Mouse (Mus musculus) liver, adult 2 months (tissue): ENCODE results near the gene Prr12. TPM values are rescaled to one million over a fixed set of nuclear protein-coding genes. Genes with fewer than 3 reads are reported as not detected.

Source experiments
- DNase-seq: peaks from one replicate; pipeline ENCODE4 v3.0.0-alpha.2; 2011; ENCODE audit warnings: low read depth, low spot score; ENCODE audit errors: extremely low read depth
- H3K27ac ChIP-seq: fragments of 200-500 bp; replicated peaks from 2 replicates; pipeline ENCODE4 v1.5.1; 2012; ENCODE audit warnings: low read depth, mild to moderate bottlenecking, control low read depth, inconsistent platforms, low read length; ENCODE audit not compliant: insufficient read depth
- H3K27me3 ChIP-seq: fragments of 200-500 bp; 2 replicates; pipeline ENCODE4 v1.6.1; 2012; ENCODE audit warnings: mild to moderate bottlenecking, moderate library complexity, low read length, inconsistent platforms; ENCODE audit not compliant: control insufficient read depth, insufficient read depth
- H3K36me3 ChIP-seq: fragments of 200-500 bp; 2 replicates; pipeline ENCODE4 v1.6.1; 2012; ENCODE audit warnings: low read length, inconsistent platforms; ENCODE audit not compliant: control insufficient read depth, insufficient read depth
- H3K4me1 ChIP-seq: fragments of 200-500 bp; 2 replicates; pipeline ENCODE4 v1.6.1; 2011; ENCODE audit warnings: low read length; ENCODE audit not compliant: control insufficient read depth, insufficient read depth
- H3K4me3 ChIP-seq: fragments of 200-500 bp; 2 replicates; pipeline ENCODE4 v1.5.1; 2011; ENCODE audit warnings: low read depth, mild to moderate bottlenecking, control low read depth, low read length, moderate library complexity; ENCODE audit not compliant: insufficient read depth
- H3K79me2 ChIP-seq: fragments of 200-500 bp; 2 replicates; pipeline ENCODE4 v1.6.1; 2012; ENCODE audit warnings: inconsistent platforms, mild to moderate bottlenecking, low read length, moderate library complexity; ENCODE audit not compliant: control insufficient read depth, insufficient read depth
- H3K9ac ChIP-seq: fragments of 200-500 bp; 2 replicates; pipeline ENCODE4 v1.6.1; 2012; ENCODE audit warnings: low read depth, mild to moderate bottlenecking, control low read depth, inconsistent platforms, low read length
- CTCF ChIP-seq: fragments of 200-500 bp; IDR thresholded peaks from 2 replicates; pipeline ENCODE4 v1.5.1; 2011; ENCODE audit warnings: low read depth, low read length, control low read depth
- POLR2A ChIP-seq: fragments of 200-500 bp; IDR thresholded peaks from 2 replicates; pipeline ENCODE4 v1.6.1; 2011; ENCODE audit warnings: low read length, control low read depth; ENCODE audit not compliant: insufficient read depth; ENCODE audit errors: extremely low read depth
- WGBS: fragments of 180-500 bp; shearing (Covaris S2); methylation state at CpG from one replicate; pipeline ENCODE4 v1.1.7; 2018; 5-methylcytosine and 5-hydroxymethylcytosine counted together
- polyA plus RNA-seq: library from polyadenylated mRNA; depleted of rRNA; stranded (reverse); fragments of >200 nt; gene quantifications from 2 replicates; pipeline ENCODE4 v1.2.3, GENCODE M21; 2012
- total RNA-seq: library from RNA; depleted of rRNA; stranded (reverse); fragments of >200 nt; gene quantifications from 2 replicates; pipeline ENCODE4 v1.2.3, GENCODE M21; 2014

Prr12 gene
- total and polyA plus RNA-seq, 2 experiments: 1.2 to 3.7 TPM

DNA sequence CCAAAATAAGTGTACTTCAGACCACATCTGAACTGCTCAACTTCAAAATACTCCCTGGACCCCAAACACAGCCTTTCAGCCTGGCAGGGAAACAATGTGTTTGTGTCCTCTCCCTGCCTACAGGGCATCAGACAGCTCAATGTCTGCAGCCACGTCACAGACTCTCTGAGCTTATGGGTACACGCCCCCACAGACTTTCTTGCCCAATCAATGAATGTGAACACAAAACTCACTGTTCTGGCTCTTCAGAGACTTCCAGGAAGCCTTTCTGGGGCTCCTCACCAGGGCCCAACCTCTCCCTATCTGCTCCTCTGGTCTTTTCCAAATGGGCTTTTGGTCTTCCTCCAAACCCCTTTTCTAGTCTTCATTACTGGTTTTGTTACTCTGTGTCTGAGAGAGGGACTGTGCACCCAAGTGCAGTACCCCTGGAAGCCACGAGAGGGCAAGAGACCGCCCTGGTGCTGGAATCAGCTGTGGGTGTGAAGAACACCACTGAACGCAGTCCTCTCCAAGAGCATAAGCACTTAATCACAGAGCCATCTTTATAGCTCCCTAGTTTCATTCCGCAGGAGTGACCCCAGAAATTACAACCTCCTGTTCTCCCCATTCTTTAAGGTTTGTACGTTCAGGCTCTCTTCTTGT, 14.8 kb downstream of the Prr12 start:
- no peak for DNase-seq
- Histone ChIP-seq H3K4me1 (no peaks in the 10 kb centered on the region), H3K9ac (no peak overlapping the region), H3K36me3 (peaks cover 23% of the 10 kb centered on the region), H3K27me3 (no peaks in the 10 kb centered on the region), H3K79me2 (no peaks in the 10 kb centered on the region; the same call in 1 of the 2 replicates), H3K4me3 (no peak overlapping the region), H3K27ac (no peak overlapping the region)
- TF ChIP-seq POLR2A (no peak), CTCF (peak; percentile 89)
- WGBS: 64% methylated on average over 7 of the region's 7 CpGs

DNA sequence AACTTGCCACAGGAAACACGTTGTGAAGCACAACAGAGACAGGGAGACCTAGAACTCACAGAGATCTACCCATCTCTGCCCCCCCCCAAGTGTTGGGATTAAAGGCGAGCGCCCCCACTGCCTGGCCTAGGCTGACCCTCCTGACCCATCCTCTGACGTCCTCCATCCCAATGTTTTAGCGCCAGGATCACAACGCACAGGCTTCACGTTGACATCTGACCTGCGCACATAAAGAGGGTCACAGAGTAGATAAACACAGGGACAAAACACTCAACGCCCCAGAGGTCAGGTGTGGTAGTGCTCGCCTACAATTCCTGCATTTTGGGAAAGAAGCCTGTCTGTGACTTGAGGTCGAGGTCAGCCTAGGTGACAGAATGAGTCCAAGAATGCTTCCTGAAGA, 16.0 kb downstream of the Prr12 start:
- H3K9ac ChIP-seq: no peak overlapping the region
- H3K79me2 ChIP-seq: no peaks in the 10 kb centered on the region
- WGBS: 85% methylated on average over 11 of the region's 11 CpGs
- H3K27me3 ChIP-seq: no peaks in the 10 kb centered on the region
- no peak for TF ChIP-seq CTCF
- TF ChIP-seq POLR2A: no peak
- no peak for DNase-seq
- no peak overlapping the region for H3K4me3 ChIP-seq
- H3K27ac ChIP-seq: no peak overlapping the region
- no peaks in the 10 kb centered on the region for H3K4me1 ChIP-seq
- H3K36me3 ChIP-seq: peaks cover 20% of the 10 kb centered on the region

DNA sequence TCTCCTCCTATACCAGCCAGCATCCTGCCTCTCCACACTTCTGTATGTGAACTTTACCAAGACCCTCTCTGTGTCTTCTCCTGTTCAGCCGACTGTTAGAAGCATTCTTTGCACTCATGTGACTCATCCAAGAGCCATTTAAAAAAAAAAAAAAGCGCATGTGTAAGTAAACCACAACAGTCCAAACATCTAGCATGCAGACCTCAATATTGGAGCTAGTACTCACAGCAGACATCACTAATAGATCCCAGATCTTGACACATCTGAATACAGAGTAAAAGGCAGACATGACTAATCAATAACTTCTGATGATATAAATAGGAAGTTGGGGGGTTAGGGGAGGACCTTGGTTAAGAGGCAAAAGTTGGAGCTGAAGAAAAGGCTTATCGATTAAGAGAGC, 17.1 kb downstream of the Prr12 start:
- Histone ChIP-seq H3K4me3 (no peak overlapping the region), H3K27me3 (no peaks in the 10 kb centered on the region), H3K4me1 (no peaks in the 10 kb centered on the region), H3K9ac (no peak overlapping the region), H3K36me3 (peaks cover 24% of the 10 kb centered on the region), H3K79me2 (no peaks in the 10 kb centered on the region), H3K27ac (no peak overlapping the region)
- no peak for DNase-seq
- 86% methylated on average over 3 of the region's 3 CpGs for WGBS
- TF ChIP-seq CTCF (no peak), POLR2A (no peak)

DNA sequence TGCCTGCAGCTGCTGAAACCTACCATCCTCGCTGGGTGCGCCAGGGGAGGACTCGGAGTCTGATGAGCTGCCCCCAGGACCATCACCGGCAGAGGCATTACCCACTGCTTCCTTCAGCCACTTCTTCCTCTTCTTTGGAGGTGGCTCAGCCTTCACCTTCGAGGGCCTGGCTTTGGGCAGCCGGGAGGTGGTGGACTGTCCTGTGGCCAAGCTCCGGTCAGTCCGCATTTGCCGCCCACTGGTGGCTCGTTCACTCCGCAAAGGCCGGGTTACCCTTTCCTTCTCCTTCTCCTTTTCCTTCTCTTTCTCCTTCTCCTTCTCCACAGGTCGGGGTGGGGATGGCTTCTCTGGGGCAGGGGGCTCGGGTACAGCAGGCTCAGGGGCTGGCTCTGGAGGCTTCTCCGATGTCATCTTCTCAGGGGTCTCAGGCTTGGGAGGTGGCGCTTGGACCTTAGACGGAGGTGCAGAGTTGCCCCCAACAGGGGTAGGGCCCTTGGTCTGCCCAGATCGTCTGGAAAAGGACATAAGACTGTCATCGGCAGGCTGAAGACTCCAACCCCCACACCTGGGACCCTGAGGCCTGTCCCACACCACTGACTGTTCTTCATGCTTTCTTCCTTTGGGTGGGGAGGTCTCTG, 18.8 kb downstream of the Prr12 start:
- Histone ChIP-seq H3K27me3 (no peaks in the 10 kb centered on the region), H3K36me3 (peaks cover 25% of the 10 kb centered on the region), H3K4me1 (no peaks in the 10 kb centered on the region), H3K4me3 (no peak overlapping the region), H3K79me2 (no peaks in the 10 kb centered on the region), H3K27ac (no peak overlapping the region), H3K9ac (no peak overlapping the region)
- TF ChIP-seq CTCF (no peak), POLR2A (no peak)
- no peak for DNase-seq
- WGBS: 95% methylated on average over 19 of the region's 19 CpGs

DNA sequence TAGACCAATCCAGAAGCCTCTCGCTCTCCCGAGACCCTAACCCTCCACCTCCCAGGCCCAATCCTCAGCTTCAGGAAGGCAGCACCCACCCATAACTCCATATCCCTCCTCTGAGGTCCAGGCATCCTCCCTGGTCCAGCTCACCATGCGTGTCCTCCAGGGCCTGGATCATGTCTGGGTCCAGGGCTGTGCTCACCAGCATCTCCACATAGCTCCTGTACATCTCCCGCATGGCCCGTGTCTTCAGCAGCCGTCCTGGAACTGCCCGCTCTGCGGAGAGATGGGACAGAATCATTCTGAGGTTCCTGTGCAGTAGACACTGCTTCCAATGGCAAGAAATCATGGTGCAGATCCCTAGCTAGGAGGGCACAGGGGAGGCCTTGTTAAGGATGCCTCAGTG, 21.8 kb downstream of the Prr12 start:
- DNase-seq: no peak
- no peaks in the 10 kb centered on the region for H3K4me1 ChIP-seq
- TF ChIP-seq CTCF: no peak
- no peak for TF ChIP-seq POLR2A
- H3K27ac ChIP-seq: no peak overlapping the region
- H3K4me3 ChIP-seq: no peak overlapping the region
- H3K36me3 ChIP-seq: peaks cover 25% of the 10 kb centered on the region
- no peaks in the 10 kb centered on the region for H3K27me3 ChIP-seq
- H3K79me2 ChIP-seq: no peaks in the 10 kb centered on the region
- WGBS: 96% methylated on average over 8 of the region's 8 CpGs
- H3K9ac ChIP-seq: no peak overlapping the region

DNA sequence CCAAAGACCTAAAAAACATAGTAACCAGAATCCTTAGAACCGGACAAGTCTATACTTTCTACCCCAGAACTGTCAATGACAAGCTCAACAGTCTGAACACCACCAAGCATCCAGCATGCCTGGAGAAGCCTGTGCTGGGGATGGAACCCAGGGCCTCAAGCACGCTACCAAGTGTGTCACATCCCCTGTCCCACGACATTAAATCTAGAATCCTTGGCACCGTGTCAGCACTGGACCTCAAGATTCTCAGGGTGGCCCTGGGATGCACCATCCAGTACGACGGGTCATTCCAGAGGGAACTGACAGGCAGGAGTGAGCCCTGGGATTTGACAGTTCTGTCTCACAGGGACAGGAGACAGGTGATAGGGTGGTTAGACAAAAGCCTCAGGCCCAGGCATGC, 22.7 kb downstream of the Prr12 start:
- TF ChIP-seq CTCF (no peak), POLR2A (no peak)
- peaks cover 25% of the 10 kb centered on the region; the same call in 1 of the 2 replicates for H3K36me3 ChIP-seq
- H3K27me3 ChIP-seq: no peaks in the 10 kb centered on the region
- DNase-seq: no peak
- no peak overlapping the region for H3K27ac ChIP-seq
- no peak overlapping the region for H3K4me3 ChIP-seq
- no peak overlapping the region for H3K9ac ChIP-seq
- WGBS: 91% methylated on average over 6 of the region's 6 CpGs
- H3K79me2 ChIP-seq: no peaks in the 10 kb centered on the region
- peaks cover 7% of the 10 kb centered on the region for H3K4me1 ChIP-seq
